Mouse (Mus musculus): ENCODE results near the gene Rpp25l. TPM values are rescaled to one million over a fixed set of nuclear protein-coding genes. Genes with fewer than 3 reads are reported as not detected.
"Not testable (repeated sequence)": the region's sequence is repeated elsewhere in the genome, so short reads cannot be mapped to it uniquely, and the experiment has no call there.

Gene Rpp25l
- total RNA-seq, 4 experiments from 2014 or later, result 57.2 to 67.4 (median 59.9) TPM

DNA sequence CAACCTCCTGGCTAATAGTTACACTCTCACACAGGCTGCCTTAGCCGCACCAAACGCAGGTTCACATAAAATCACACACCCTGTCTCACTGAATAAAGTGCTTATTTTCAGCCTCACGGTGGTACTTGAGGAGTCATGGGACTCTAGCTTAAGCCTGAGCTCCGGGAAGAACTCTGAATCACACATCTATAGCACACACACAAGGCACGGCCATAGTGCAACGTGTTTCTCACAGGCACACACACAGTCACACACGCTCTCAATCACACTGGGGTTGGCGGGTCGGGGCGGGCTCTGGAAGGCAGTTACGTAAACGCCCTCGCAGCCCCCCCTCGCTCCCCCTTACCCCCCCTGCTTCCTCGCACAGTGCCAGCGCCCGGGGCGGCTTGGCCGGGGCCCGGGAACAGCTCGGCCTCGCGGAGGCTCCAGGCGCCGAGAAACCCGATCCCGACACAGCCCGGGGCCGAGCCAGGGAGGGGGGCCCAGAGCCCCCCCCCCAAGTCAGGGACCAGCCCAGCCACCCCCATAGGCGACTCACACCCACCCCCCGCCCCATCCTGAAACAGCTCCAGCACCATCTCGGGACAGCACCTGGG, 14.8 kb downstream of the Rpp25l start:
- peak; percentile 68 to 75 for DNase-seq (ENCODE audit: low spot score in 2 of 2)

DNA sequence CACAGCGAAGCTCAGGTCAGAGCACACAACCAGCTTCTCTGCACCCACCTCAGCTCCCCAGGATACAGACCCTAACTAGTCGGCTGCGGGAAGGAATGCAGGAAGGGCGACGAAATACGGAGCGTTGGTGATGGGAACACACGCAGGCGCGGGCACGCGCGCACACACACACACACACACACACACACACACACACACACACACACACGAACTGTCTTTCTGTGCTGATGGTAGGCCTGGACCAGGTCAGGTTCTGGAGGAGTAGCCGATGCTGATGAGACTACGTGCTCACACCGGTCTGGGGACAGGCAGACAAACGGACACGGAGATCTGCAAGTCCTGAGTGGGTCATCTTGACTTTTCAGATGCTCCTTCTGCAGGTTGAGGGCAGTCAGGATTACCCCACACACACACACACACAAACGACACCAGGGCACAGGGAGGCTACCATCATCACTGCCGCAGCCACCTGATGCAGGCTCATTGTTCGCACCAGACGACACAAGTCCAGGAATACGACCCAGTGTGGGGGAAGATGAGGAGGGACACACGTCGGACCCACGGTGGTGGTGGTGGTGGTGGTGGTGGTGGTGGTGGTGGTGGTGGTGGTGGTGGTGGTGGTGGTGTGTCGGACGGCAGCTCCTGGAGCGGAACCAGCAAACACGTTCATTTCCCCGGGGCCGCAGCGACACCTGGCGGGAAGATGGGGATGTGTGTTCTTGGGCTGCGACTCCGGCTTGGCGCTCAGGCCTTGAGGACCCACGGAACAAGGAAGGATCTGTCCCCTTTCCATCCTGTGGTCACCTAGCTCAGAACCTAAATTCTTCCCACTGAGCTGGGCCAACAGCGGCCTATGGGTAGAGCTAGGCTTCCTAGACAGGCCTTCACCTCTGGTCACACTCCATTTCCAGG, 16.1 kb downstream of the Rpp25l start, which contains the start of gene Cntfr:
Cntfr (minus strand) TSS at position 160 of the 912 bp plus-strand sequence.
- DNase-seq (ENCODE audit: low spot score in 2 of 2), result peak; percentile 80 to 85

GRCm38 (mm10) chr4:41696452-41696851, 16.9 kb downstream of the Rpp25l start:
- not testable (repeated sequence) for DNase-seq (ENCODE audit: low spot score in 2 of 2)

DNA sequence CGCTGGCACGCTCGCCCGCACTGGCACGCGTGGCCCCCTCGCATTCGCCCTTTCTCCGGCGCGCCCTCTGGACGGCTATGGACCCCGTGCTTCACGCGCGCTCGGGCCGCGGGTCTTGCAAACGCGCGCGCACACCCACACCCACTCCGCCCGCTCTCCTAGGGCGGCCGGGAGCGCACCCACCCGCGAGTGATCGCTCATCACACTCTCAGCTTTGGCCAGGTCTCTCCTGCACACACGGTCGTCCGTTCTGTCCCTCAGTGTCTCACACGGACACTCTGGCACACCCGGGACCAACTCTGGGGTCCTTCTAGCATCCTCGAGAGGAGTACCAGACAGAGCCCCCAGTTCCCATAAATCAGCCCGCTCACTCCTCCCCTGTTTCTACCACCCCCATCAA, 17.5 kb downstream of the Rpp25l start:
- not testable (repeated sequence) for DNase-seq (ENCODE audit: low spot score in 2 of 2)

DNA sequence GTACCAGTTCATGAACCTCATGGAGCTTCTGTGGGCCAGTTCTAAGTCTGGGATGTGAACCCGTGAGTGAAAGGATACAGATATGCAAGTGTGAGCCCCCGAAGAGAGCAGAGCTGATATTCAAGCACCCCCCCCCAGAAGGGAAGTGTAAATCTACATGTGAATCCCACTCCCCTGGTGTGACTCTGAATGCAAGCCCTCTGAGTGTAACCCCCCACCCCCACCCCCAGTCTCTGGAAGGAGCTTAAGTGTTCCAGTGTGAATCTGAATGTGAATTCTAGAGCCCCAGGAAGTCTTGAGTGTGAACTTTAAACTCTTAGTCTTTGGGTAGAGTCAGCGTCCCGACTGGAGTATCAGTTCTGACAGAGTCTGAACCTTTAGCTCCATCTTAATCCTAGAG, 19.8 kb downstream of the Rpp25l start:
- DNase-seq (ENCODE audit: low spot score in 2 of 2), result not testable (repeated sequence)

DNA sequence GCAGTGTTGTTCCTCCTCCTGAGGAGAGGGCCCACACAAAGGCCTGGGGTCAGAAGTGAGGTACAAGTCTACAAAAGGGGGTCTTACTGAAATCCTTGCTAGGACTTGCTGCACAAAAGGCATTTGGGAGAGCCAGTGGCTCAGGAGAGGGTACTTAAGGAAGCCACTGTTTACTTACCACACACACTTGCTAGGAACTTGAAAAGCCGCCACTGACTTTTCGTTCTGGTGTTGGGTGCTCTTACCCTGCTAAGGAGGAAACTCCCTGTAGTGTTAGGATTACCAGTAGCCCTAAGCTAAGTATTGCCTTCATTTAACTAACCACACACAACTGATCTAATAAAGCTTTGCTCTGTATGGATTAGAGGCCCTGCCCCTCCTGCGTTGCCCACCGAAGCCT, 23.3 kb downstream of the Rpp25l start:
- not testable (repeated sequence) for DNase-seq (ENCODE audit: low spot score in 2 of 2)

DNA sequence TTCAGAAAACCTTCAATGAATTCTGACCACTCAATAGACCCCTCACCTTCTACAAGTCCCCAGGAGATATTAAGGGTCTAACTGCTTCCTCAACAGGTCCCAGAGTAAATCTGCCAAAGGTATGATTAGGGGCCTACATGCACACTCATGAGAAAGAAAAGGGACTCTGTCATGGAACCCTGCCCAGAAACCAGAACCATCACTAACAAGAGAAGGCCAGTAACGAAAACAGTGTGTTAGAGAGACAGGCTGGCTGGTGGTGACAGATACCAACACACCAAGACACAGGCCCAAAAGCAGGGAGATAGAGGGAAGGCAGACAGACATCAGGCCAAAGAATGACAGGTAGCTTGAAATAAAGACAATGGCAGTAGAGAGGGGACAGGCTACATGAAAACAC, 24.8 kb downstream of the Rpp25l start:
- not testable (repeated sequence) for DNase-seq (ENCODE audit: low spot score in 2 of 2)

DNA sequence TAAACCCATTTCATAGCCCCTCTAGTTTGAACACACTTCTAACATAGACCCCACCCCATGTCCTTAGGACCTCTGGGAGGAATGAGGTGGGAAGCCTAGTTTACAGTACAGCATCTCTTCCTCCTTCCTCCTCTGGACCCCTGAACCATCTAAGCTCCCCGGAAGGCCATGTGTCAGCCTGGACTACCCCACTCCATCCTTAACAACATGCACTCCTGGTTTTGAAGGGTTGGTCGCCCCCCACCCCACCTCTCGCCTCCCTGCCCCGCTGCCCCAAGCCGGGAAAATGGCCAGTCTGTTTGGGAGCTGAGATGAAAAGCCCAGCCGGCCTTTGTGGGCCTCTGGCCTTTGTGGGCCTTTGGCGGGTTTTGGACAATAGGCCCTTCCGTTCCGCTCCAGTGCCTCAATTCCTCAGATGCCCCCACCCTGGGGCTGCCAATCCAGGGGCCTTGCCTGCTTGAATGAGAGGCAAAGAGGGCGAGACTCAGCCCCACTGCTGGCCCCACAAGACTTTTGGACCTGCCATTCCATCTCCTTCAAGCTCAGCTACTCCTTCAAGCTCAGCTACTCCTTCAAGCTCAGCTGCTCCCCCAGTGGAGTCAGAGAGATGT, 27.3 kb downstream of the Rpp25l start:
- not testable (repeated sequence) for DNase-seq (ENCODE audit: low spot score in 2 of 2)

GRCm38 (mm10) chr4:41684931-41685453, 28.3 kb downstream of the Rpp25l start:
- DNase-seq (ENCODE audit: low spot score in 2 of 2), result not testable (repeated sequence)

- DNase-seq (ENCODE audit: low spot score in 2 of 2), result not testable (repeated sequence)
Observed at GRCm38 (mm10) chr4:41684131-41684930, 29.0 kb downstream of the Rpp25l start.

DNA sequence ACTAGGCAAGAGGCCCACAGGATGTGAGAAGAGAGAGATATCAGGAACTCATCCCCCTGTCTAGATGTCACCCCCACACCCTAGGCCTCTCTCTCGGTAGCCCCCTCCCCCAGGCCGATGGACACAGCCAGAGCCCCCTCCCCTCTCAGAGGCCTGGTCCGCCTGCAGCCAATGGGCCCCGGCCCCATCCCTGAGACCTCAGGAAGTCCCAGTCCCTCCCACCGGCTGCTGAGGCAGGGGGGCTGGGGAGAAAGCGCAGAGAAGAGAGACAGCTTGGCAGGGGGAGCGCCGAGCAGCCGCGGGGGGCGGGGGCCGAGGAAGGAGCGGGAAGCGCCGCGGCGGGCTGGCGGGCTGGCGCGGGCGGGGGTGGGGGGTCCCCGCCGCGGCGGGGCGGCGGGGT, 30.0 kb downstream of the Rpp25l start:
- DNase-seq (ENCODE audit: low spot score in 2 of 2), result not testable (repeated sequence)

DNA sequence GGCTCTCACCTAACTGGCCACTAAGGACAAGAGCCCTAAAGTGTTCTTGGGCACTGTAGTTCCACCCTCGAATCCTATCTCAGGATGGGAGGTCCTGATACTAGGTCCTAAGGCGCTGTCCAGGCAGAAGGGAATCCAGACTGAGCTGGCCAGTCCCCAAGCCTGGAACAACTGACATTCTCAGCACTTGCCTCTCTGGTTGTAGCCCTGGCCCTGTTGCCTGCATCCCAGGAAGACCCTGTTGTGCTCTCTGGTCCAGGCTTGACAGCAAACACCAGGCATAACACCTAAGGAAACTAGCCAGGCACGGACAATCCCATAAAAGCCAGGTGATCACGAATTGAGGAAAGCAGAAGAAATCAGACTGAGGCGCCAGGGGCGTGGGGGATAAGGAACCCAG, 30.5 kb downstream of the Rpp25l start:
- DNase-seq (ENCODE audit: low spot score in 2 of 2), result no peak

DNA sequence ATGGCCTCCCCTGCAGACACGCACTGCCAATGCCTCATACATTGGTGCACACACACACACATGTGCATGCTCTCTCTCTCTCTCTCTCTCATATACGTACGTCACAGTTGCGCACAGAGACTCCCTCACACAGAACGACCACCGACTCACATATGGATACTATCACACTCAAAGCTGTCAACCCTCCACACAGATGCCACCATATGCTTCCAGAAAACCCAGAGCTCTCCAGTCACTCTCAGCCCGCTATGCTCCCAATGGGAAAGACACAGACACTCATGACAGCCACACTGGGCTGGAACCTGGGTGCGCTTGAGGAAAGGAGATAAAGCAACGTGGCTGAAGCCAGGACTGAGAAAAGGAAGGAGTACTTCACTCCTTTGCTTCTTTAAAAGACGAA, 31.4 kb downstream of the Rpp25l start:
- no peak for DNase-seq (ENCODE audit: low spot score in 2 of 2)

DNA sequence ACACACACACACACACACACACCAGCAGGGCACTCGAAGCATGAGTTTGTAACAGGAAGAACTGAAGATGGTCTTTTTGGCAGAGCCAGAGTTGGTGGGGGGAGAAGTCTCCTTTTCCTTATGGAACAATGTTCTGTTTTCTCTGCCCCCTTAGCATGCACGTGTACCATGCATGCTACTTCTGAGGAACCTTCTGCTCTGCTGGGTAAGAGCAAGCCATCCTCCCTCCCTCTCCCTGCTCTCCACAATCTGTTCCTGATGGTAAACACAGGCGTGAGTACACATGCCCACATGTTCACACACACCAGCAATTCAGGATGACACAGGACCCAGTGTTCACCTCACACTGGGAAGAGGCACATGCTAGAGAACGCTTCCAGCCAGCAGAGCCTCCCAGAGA, 32.2 kb downstream of the Rpp25l start:
- no peak for DNase-seq (ENCODE audit: low spot score in 2 of 2)

GRCm38 (mm10) chr4:41679291-41679690, 34.0 kb downstream of the Rpp25l start:
- no peak for DNase-seq (ENCODE audit: low spot score in 2 of 2)

GRCm38 (mm10) chr4:41678863-41679262, 34.5 kb downstream of the Rpp25l start:
- DNase-seq (ENCODE audit: low spot score in 2 of 2), result no peak

DNA sequence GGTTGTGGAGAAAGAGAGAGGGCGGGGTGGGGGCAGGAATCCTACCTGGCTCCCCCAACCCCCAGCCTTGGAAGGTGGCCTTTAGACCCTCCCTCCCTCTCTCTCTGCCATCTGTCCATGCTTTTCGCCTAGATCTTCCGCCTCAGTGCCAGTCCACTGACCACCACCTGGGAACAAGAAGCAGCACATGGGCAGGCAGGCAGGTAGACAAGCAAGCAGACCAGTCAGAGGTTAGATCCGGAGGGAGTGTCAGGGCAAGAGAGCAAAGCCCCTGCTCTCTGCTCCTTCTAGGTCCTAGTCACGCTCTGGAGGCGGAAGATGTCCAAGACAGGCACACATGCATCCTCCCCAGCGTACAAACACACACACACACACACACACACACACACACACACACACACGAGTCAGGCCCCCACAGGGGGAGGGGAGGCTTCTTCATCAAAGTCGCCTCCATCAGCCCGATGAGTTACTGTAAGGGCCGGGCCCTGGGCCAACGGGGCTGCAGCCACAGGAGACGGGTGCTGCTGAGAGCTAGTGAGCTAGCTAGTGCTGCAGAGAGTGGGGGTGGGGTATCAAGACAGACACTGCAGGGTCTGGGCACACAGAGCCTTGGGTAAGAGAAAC, 36.2 kb downstream of the Rpp25l start:
- DNase-seq (ENCODE audit: low spot score in 2 of 2), result no peak

- no peak for DNase-seq (ENCODE audit: low spot score in 2 of 2)
Observed at GRCm38 (mm10) chr4:41676248-41677005, 36.9 kb downstream of the Rpp25l start.

DNA sequence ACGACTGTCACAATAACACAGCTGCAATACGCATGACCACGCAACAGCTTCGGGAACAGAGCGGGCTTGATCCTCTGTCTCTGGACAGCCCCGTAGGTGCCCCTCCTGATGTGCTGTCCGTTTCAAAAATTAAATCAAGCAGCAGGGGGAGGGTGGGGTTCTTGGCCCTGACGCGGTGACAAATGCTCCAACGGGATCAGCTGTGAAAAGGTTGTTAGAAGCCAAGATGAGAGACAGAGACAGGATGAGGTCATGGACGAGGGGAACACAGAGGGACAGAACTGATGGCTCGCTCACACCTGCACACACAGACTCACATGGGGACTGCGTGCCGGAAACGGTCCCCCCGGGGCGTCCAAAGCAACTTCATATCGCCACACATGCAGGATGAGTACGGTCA, 40.1 kb downstream of the Rpp25l start:
- DNase-seq (ENCODE audit: low spot score in 2 of 2), result no peak

GRCm38 (mm10) chr4:41672522-41672963, 40.8 kb downstream of the Rpp25l start:
- DNase-seq (ENCODE audit: low spot score in 2 of 2), result no peak
